Mouse (Mus musculus): ENCODE data around the gene Pgm5. TPM values are rescaled to one million over a fixed set of nuclear protein-coding genes. Genes with fewer than 3 reads are reported as not detected.

Pgm5 gene
- total RNA-seq, 2 experiments from 2014 or later: 3.7 to 7.0 TPM

GRCm38 (mm10) chr19:24792876-24793275 is 68.8 kb downstream of the Pgm5 start:
- no peak for DNase-seq (ENCODE audit: low spot score in 2 of 2)
- intact Hi-C loops (cut with DNase I): no loop called here

- intact Hi-C loops (cut with DNase I): no loop called here
- DNase-seq (ENCODE audit: low spot score in 2 of 2): no peak
Observed at GRCm38 (mm10) chr19:24785898-24786297, 75.8 kb downstream of the Pgm5 start.

- intact Hi-C loops (cut with DNase I): no loop called here
- no peak for DNase-seq (ENCODE audit: low spot score in 2 of 2)
Observed at GRCm38 (mm10) chr19:24785056-24785675, 76.5 kb downstream of the Pgm5 start.

GRCm38 (mm10) chr19:24783736-24784135 is 77.9 kb downstream of the Pgm5 start:
- DNase-seq (ENCODE audit: low spot score in 2 of 2): no peak
- intact Hi-C loops (cut with DNase I): no loop called here

GRCm38 (mm10) chr19:24779996-24780395 is 81.7 kb downstream of the Pgm5 start:
- no peak for DNase-seq (ENCODE audit: low spot score in 2 of 2)
- intact Hi-C loops (cut with DNase I): no loop called here

GRCm38 (mm10) chr19:24770345-24770744 is 91.3 kb downstream of the Pgm5 start:
- intact Hi-C loops (cut with DNase I): no loop called here
- no peak for DNase-seq (ENCODE audit: low spot score in 2 of 2)

- no peak for DNase-seq (ENCODE audit: low spot score in 2 of 2)
- intact Hi-C loops (cut with DNase I): no loop called here
Observed at GRCm38 (mm10) chr19:24767401-24767800, 94.3 kb downstream of the Pgm5 start.

GRCm38 (mm10) chr19:24762473-24763149 is 99.0 kb downstream of the Pgm5 start:
- intact Hi-C loops (cut with DNase I): no loop called here
- DNase-seq (ENCODE audit: low spot score in 2 of 2): no peak

GRCm38 (mm10) chr19:24756627-24757026 is 105.0 kb downstream of the Pgm5 start:
- DNase-seq (ENCODE audit: low spot score in 2 of 2): no peak
- intact Hi-C loops (cut with DNase I): no loop called here

GRCm38 (mm10) chr19:24754440-24754785 is 107.2 kb downstream of the Pgm5 start:
- intact Hi-C loops (cut with DNase I): no loop called here
- no peak for DNase-seq (ENCODE audit: low spot score in 2 of 2)

GRCm38 (mm10) chr19:24753617-24754439 is 107.8 kb downstream of the Pgm5 start:
- DNase-seq (ENCODE audit: low spot score in 2 of 2): peak in 1 of 2 experiments; percentile 24
- intact Hi-C loops (cut with DNase I): no loop called here

- DNase-seq (ENCODE audit: low spot score in 2 of 2): no peak
- intact Hi-C loops (cut with DNase I): no loop called here
Observed at GRCm38 (mm10) chr19:24752873-24753538, 108.6 kb downstream of the Pgm5 start.

GRCm38 (mm10) chr19:24746266-24746875 is 115.3 kb downstream of the Pgm5 start:
- intact Hi-C loops (cut with DNase I): no loop called here
- DNase-seq (ENCODE audit: low spot score in 2 of 2): no peak

- DNase-seq (ENCODE audit: low spot score in 2 of 2): no peak
- intact Hi-C loops (cut with DNase I): no loop called here
Observed at GRCm38 (mm10) chr19:24742606-24743005, 119.0 kb downstream of the Pgm5 start.

GRCm38 (mm10) chr19:24738786-24739185 is 122.9 kb downstream of the Pgm5 start:
- no peak for DNase-seq (ENCODE audit: low spot score in 2 of 2)
- intact Hi-C loops (cut with DNase I): no loop called here

- intact Hi-C loops (cut with DNase I): no loop called here
- no peak for DNase-seq (ENCODE audit: low spot score in 2 of 2)
Observed at GRCm38 (mm10) chr19:24738026-24738425, 123.6 kb downstream of the Pgm5 start.

GRCm38 (mm10) chr19:24735484-24736128 is 126.0 kb downstream of the Pgm5 start:
- DNase-seq (ENCODE audit: low spot score in 2 of 2): no peak
- intact Hi-C loops (cut with DNase I): no loop called here

GRCm38 (mm10) chr19:24730661-24731060 is 131.0 kb downstream of the Pgm5 start:
- intact Hi-C loops (cut with DNase I): no loop called here
- no peak for DNase-seq (ENCODE audit: low spot score in 2 of 2)

GRCm38 (mm10) chr19:24724362-24724761 is 137.3 kb downstream of the Pgm5 start:
- intact Hi-C loops (cut with DNase I): no loop called here
- DNase-seq (ENCODE audit: low spot score in 2 of 2): no peak
